Mouse (Mus musculus): ENCODE data around the gene Spi1.

- TF ChIP-seq CTCF (IDR thresholded peaks at IDR 0.05; ENCODE audit: control insufficient read depth, insufficient read depth, low read length) (no peak), POLR2A (IDR thresholded peaks at IDR 0.05; ENCODE audit: borderline replicate concordance, control insufficient read depth, low read depth, low read length) (no peak)
These were observed 82.8 kb downstream of the Spi1 start for GRCm38 (mm10) chr2:91164991-91165390.

Measured in bone marrow, adult 2 months (tissue).